Mouse (Mus musculus) gastrocnemius, adult 8-10 months (tissue): ENCODE measurements around the gene Coro2a. TPM values are rescaled to one million over a fixed set of nuclear protein-coding genes. Genes with fewer than 3 reads are reported as not detected.
A peak's percentile ranks its signal among the peaks of the same experiment; 100 is the strongest.

ENCODE experiments used
- DNase-seq, 2 experiments: peaks; one replicate each; pipeline ENCODE4 v3.0.0; 2022; ENCODE audit warnings: low spot score in 2 of 2
- total RNA-seq, 4 experiments: library from RNA; stranded (reverse); gene quantifications; 2 replicates each; pipeline ENCODE4 v1.2.4; 2022

Coro2a gene
- total RNA-seq, 4 experiments from 2014 or later, result 0.22 to 0.61 (median 0.27) TPM; not detected in 1

- DNase-seq, result no peak
These were observed 72.3 kb downstream of the Coro2a start for GRCm38 (mm10) chr4:46529722-46530121.

- DNase-seq, result no peak
These were observed 74.5 kb downstream of the Coro2a start for GRCm38 (mm10) chr4:46527558-46527926.

DNA sequence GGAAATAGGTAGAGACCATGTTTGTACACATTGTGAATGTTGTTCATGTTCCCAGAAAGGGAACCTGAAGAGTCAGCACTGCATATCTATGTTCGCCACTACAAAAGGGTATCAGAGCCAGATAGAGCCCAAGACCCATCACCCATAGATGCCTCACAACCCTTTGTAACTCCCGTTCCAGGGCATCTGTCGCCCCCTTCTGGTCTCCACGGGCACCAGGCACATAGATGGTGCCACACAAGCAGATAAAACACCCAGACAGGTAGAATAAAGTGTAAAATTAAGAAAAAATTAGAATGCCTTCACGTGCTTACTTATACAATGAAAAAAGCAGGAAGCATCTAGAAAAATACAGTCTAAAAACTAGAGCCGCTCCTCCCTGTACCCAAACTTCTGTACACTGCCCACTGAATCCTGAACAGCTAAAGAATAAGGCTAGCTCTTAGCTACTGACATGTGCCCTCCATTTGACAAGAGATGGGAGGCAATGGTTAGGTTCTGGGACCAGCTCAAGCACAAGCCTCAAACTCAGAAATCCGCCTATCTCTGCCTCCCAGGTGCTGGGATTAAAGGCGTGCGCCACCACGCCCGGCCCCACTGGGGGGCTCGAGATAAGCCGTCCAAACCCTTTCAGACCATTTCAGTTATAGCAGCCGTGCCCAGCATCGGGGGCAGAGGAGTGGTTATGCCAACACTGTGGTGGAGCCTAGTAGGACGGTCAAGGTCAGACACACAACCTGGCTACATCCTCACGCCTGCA lies 75.0 kb downstream of the Coro2a start:
- DNase-seq, result no peak

DNA sequence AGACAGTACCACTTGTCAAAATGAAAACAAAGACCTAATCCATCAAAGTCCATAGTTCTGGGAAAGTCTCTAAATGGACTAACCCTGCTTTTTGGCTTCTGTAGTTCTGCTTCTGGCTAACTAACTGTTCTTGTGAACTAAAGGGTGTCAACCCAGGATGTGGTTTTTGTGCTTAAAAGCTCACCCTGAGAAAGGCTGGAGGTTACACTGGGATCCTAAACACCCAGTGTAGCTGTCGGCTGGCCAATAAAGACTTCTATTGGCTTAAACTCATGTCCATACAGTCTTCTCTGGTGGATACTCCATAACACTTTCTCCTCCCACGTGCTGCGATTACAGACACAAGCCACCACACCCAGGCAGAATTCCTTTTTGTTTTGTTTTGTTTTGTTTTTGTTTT lies 75.8 kb downstream of the Coro2a start:
- no peak for DNase-seq

DNA sequence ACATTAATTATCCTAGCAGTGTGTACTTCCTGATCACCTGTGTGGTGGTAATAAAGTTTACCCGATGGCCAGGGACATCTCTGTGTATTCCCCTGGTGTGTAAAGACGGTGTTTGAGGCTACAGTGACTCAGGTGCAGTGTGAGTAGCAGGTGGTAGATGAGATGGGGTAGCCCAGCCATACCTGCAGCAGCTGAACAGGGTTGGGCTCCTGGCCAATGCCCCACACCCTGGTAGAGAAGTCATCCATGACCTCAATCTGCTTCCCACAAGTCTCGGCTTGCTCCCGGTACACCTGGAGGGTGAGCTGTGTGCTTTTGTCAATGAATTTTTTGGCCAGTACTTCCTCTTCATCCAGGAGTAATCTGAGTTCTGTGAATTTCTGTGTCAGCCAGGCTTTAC lies 78.7 kb downstream of the Coro2a start:
- DNase-seq, result no peak

GRCm38 (mm10) chr4:46521457-46521856 lies 80.5 kb downstream of the Coro2a start:
- DNase-seq, result no peak

DNA sequence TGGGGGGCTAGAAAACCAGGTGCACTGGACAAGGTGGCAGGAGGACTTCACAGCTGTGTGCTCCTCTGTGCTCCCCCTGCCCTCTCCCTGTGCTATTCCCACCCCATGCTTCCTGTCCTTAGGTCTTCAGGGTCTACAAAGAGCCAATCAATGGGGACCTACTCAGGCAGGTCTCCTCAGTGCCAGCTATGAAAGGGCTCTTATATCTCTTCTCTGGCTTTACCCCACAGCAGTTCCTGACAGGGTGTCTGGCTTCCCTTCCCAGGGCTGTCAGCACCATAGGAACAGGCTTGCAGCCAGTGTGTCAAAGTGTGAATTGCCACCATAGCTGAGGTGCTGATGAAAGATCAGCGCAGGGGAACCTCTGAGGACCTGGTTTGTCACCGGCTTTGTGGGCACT lies 81.5 kb downstream of the Coro2a start:
- no peak for DNase-seq

DNA sequence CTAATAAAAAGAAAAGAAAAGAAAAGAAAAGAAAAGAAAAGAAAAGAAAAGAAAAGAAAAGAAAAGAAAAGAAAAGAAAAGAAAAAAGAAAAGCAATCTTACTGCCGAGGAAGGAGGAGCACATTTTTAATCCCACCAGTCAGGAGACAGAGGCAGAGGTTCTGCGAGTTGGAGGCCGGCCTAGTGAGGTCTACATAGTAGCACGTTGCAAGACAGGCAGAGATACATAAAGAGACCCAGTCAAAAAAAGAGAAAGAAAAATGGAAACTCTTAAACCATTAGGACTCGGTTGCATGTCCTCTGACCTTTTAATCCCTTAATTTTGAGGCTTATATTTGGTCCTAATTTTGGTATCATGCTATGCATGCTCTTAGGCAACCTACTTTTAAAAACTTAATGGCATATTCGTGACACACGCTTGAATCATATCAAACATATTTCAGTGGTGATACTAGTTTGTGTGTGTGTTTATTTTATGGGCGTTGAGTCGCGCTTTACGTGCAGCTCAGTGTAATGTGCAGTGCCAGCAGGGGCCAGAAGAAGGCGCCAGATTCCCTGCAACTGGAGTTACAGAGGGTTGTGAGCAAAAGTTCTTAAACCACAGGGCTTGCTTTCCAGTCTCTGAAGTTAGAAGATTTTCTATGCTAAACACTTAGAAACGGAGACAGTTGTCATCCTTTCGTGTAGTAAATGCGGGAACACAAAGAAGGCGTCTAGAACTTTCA lies 94.1 kb downstream of the Coro2a start:
- peak; percentile 71 to 73 for DNase-seq

- peak; percentile 96 to 97 for DNase-seq
These were observed 95.0 kb downstream of the Coro2a start for GRCm38 (mm10) chr4:46506801-46507610.

- DNase-seq, result no peak
These were observed 96.5 kb downstream of the Coro2a start for GRCm38 (mm10) chr4:46505361-46506057.

DNA sequence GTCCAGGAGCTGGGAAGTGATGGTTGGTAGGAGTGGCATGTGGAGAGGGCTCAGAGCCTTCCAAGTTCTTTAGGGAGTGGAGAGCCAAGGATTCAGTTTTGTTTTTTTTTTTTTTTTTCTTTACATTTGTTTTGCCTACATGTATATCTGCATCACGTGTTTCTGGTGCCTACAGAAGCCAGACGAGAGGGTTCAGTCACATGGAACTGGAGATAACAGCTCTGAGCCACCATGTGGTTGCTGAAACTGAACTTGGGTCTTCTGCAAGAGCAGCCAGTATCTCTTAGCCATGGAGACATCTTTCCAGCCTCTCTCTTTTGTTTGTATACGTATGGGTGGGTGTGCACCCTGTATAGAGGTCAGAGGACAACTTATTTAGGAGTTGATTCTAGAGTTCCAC lies 98.1 kb downstream of the Coro2a start:
- DNase-seq, result no peak

GRCm38 (mm10) chr4:46502606-46503502 lies 99.1 kb downstream of the Coro2a start:
- no peak for DNase-seq

- DNase-seq, result no peak
These were observed 103.0 kb downstream of the Coro2a start for GRCm38 (mm10) chr4:46498976-46499375.

- DNase-seq, result no peak
These were observed 103.5 kb downstream of the Coro2a start for GRCm38 (mm10) chr4:46498511-46498910.

DNA sequence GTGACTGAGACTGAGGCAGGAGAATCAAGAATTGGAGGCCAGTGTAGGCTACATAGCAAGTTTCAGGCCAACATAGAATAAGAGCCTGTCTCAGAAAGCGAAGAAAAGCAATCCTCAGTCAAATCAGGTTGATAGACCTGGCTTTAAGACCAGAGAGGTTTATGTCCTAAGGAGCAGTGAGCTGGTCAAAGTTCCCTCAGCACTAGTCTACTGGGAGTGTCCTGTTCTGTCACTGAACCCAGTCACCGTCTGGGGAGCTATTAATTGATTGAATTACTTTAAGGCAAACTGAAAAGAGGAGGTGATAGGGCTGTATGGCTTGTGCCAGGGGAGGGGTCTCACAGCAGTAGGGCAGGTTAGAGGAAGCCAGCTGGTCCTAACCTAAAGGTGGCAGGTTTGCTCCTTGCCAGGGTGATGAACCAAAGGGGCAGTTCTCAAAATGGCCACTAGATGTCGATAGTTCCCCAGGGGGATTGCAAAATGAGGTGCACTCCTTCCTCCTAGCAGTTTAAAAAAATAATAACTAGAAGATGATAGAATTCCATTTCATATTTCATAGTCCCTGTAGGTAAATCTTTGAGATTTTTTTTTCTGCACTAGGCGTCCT lies 104.6 kb downstream of the Coro2a start:
- DNase-seq, result no peak

- no peak for DNase-seq
These were observed 106.5 kb downstream of the Coro2a start for GRCm38 (mm10) chr4:46495543-46495942.

DNA sequence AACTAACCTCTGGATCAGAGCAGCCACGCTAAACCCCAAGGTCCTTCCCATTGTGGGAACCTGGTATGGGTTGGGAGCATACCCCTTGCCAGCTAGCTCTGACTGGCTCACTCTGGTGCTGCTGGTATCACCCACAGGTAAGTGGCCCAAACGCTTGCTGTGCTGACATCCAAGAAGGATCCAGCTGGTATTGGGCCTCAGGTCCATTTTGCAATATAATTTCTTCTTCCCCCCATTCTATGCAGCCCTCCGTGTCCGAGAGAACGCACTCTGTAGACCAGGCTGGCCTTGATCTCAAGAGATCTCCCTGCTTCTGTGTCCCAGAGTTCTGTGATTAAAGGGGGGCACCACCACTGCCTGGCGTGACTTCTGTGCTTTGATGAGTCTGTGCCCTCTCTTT lies 108.9 kb downstream of the Coro2a start:
- no peak for DNase-seq

GRCm38 (mm10) chr4:46489028-46489925 lies 112.7 kb downstream of the Coro2a start, which contains the start of gene Nans:
TSS of gene Nans (plus strand) at chr4:46489248.
- DNase-seq, result peak; percentile 89 to 93

DNA sequence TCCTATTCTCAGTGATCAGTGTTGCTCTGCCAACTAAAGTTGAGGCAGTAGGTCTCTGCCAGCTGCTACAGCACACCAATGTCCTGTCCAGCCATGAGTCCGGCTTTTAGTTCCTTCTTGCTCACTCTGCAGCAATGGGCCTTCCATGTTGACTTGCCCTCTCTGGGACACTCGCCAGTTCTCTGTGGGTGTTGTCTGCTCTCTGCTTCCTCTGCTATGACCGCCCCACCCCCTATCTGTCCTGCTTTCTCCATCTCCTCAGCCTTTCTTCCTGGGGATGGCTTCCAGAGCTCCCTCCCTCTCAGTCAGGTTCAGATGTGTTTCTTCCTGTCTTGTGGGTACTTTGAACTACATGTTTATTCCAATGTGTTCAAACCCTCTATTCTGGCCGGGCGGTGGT lies 114.7 kb downstream of the Coro2a start:
- DNase-seq, result peak in 1 of 2 experiments; percentile 35
